Mouse (Mus musculus) limb, embryonic 14.5 days (tissue): ENCODE measurements around the gene Fmod. TPM values are rescaled to one million over a fixed set of nuclear protein-coding genes. Genes with fewer than 3 reads are reported as not detected.

Experiments
- ATAC-seq: fragments of 200-750 bp; cut with Nextera tagmentation; 2 replicates; pipeline ENCODE4 v1.8.0; 2017; ENCODE audit warnings: low read depth, moderate number of reproducible peaks, moderate TSS enrichment; ENCODE audit not compliant: low FRiP score
- DNase-seq: peaks from one replicate; pipeline ENCODE4 v3.0.0-alpha.2; 2015; ENCODE audit warnings: low spot score
- H3K27ac ChIP-seq: fragments of 300-500 bp; sonication (generic); replicated peaks from 2 replicates; pipeline ENCODE4 v1.5.1; 2014; ENCODE audit warnings: low read depth, mild to moderate bottlenecking, low read length, moderate library complexity, mixed read lengths
- H3K27me3 ChIP-seq: fragments of 300-500 bp; sonication (generic); 2 replicates; pipeline ENCODE4 v1.6.1; 2014; ENCODE audit warnings: low read length, mixed read lengths; ENCODE audit not compliant: control insufficient read depth, insufficient read depth
- H3K36me3 ChIP-seq: fragments of 300-500 bp; sonication (generic); 2 replicates; pipeline ENCODE4 v1.6.1; 2014; ENCODE audit warnings: mild to moderate bottlenecking, low read length, moderate library complexity, mixed read lengths; ENCODE audit not compliant: control insufficient read depth, insufficient read depth
- H3K4me1 ChIP-seq: fragments of 300-500 bp; sonication (generic); 2 replicates; pipeline ENCODE4 v1.6.1; 2014; ENCODE audit warnings: antibody characterized with exemption, low read length, mixed read lengths; ENCODE audit not compliant: control insufficient read depth, insufficient read depth
- H3K4me2 ChIP-seq: fragments of 300-500 bp; sonication (generic); replicated peaks from 2 replicates; pipeline ENCODE4 v1.6.1; 2014; ENCODE audit warnings: low read depth, mild to moderate bottlenecking, low read length, moderate library complexity; ENCODE audit not compliant: severe bottlenecking
- H3K4me3 ChIP-seq: fragments of 300-500 bp; sonication (generic); replicated peaks from 2 replicates; pipeline ENCODE4 v1.5.1; 2014; ENCODE audit warnings: low read length
- H3K9ac ChIP-seq: fragments of 300-500 bp; sonication (generic); 2 replicates; pipeline ENCODE4 v1.6.1; 2014; ENCODE audit warnings: mild to moderate bottlenecking, low read depth, low read length, moderate library complexity; ENCODE audit not compliant: severe bottlenecking
- H3K9me3 ChIP-seq: fragments of 300-500 bp; sonication (generic); 2 replicates; pipeline ENCODE4 v1.6.1; 2016; ENCODE audit warnings: low read length; ENCODE audit not compliant: control insufficient read depth
- POLR2A ChIP-seq: fragments of 200-500 bp; IDR thresholded peaks from 2 replicates; pipeline ENCODE4 v1.8.0; 2012; ENCODE audit warnings: inconsistent platforms, mild to moderate bottlenecking, moderate library complexity, borderline replicate concordance; ENCODE audit not compliant: insufficient read depth, insufficient read length; ENCODE audit errors: extremely low read depth
- WGBS: fragments of 180-500 bp; shearing (Covaris S2); extraction: QIAGEN DNeasy Blood & Tissue Kit; methylation state at CpG from one replicate; pipeline ENCODE4 v1.1.7; 2014; 5-methylcytosine and 5-hydroxymethylcytosine counted together
- polyA plus RNA-seq, 2 experiments: library from polyadenylated mRNA; depleted of rRNA in 1 of 2; stranded (reverse) in 1 of 2; unstranded in 1 of 2; fragments of >200 nt; fragmentation: Nextera tagmentation in 1 of 2; extraction: Ambion mirVana in 1 of 2; gene quantifications; 2 replicates each; pipeline versions ENCODE4 v1.2.1 to v1.2.3; 2012 to 2014

Gene Fmod
- polyA plus RNA-seq, 2 experiments: 75.1 to 86.7 TPM

DNA sequence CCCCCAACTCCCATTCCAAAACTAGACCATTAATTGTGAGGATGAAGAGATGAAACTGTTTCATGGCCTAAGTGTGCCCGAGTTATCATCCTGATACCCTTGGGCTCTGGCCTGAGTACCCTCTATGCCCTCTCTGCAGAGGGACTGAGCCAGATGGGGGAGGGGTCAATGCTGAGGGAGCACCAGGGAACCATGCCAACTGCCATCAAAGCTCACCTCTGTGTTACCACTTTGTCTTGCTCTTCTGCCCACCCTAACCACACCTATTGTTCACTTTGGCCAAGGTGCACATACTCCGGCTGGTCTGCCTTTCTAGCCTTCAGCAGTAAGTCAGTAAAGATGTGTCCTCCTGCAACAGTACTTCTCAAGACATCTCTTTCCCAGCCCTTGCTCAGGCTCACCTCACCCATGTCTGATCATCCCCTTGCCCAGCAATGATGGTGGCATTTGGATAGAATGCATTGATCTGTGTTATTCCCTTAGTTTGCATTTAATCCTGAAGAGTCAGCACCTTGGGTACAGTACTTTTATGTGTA, 27.3 kb downstream of the Fmod start:
- WGBS: 84% methylated on average over 2 of the region's 2 CpGs
- H3K4me1 ChIP-seq: peaks cover 65% of the 10 kb centered on the region
- no peaks in the 10 kb centered on the region for H3K36me3 ChIP-seq
- H3K4me3 ChIP-seq: no peak overlapping the region
- TF ChIP-seq POLR2A: no peak
- ATAC-seq: no peak
- DNase-seq: no peak
- no peak overlapping the region for H3K4me2 ChIP-seq
- H3K9ac ChIP-seq: no peak overlapping the region
- H3K27ac ChIP-seq: peak overlapping the region; percentile 95
- H3K9me3 ChIP-seq: no peaks in the 10 kb centered on the region
- no peaks in the 10 kb centered on the region for H3K27me3 ChIP-seq

DNA sequence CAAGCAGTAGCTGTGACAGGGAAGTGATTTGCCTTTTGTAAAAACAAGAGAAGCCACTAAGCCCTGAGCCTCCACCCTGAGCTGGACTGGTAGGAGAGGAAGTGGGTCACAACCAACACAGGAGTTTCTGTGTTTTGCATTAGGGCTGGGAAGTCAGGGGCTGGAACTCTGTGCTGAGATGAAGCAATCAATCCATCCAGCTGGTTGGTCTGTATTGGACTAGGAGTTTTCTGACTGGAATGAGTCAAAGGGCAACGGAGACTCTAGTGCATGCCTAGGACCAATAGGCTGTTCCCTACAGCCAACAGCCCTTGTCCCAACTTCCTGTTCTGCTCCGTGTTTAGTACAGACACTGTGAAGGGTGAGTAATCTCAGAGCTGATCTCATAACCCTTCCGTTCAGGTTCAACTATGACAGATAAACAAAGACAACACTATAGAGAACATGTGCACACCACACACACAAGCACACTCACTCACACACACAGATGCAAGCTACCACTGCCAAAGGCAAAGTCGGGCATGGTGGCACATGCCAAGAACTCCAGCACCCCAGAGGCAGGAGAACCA, 28.3 kb downstream of the Fmod start:
- no peak for TF ChIP-seq POLR2A
- Histone ChIP-seq H3K36me3 (no peaks in the 10 kb centered on the region), H3K9me3 (no peaks in the 10 kb centered on the region), H3K4me1 (peaks cover 57% of the 10 kb centered on the region), H3K27ac (no peak overlapping the region), H3K9ac (no peak overlapping the region), H3K27me3 (no peaks in the 10 kb centered on the region), H3K4me2 (no peak overlapping the region), H3K4me3 (no peak overlapping the region)
- WGBS: 69% methylated on average over 4 of the region's 4 CpGs
- no peak for DNase-seq
- ATAC-seq: no peak

DNA sequence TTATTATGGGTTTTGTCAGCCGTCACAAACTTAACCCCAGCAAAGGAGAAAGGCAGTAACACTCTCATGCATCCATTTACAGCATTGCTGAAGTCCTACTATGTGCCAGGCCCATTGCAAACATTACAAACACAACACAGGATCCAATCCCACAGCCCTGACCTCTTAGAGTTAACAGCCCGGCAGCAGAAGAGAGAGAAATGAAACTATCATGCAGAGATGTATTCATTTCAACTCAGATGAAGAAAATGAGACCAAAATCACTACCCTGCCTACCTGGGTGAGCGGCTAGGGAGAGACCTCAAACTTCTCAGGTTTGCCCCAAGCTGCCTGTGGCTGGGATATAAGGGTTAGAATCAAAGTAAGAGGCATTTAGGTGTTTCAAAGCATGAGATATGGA, 29.5 kb downstream of the Fmod start:
- TF ChIP-seq POLR2A: no peak
- DNase-seq: no peak
- H3K4me1 ChIP-seq: peaks cover 51% of the 10 kb centered on the region
- no peaks in the 10 kb centered on the region for H3K27me3 ChIP-seq
- no peak overlapping the region for H3K4me2 ChIP-seq
- no peak overlapping the region for H3K4me3 ChIP-seq
- WGBS: 45% methylated on average over 3 of the region's 3 CpGs
- no peak for ATAC-seq
- H3K9ac ChIP-seq: no peak overlapping the region
- H3K27ac ChIP-seq: 0 out of 2 replicates have a peak overlapping the region, but pooled peaks have one; percentile 38
- no peaks in the 10 kb centered on the region for H3K9me3 ChIP-seq
- H3K36me3 ChIP-seq: no peaks in the 10 kb centered on the region

DNA sequence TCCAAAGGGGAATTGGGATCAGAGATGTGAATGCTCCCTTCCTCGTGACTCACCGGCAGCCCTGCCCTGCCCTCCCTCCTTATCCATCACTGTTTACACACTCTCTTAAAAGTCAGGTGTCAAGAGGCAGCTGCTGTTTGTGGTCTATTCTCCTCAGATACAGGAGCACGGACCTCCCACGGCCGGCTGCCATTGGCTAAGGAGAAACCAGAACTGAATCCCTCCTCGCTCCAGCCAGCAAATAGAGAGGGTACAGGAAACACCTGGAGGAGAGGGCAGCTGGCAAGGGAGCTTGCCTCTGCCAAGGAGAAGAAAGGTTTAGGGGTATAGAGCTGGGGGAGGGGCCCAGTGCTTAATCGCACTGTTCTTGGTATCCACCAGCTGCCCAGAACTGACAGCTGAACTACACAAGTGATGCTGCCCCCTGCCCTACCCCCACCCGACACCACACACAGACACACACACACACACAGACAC, 30.1 kb downstream of the Fmod start:
- Histone ChIP-seq H3K9me3 (no peaks in the 10 kb centered on the region), H3K27ac (peak overlapping the region; percentile 38; the same call in 1 of the 2 replicates), H3K36me3 (no peaks in the 10 kb centered on the region), H3K4me1 (peaks cover 45% of the 10 kb centered on the region), H3K4me2 (no peak overlapping the region; the same call in 1 of the 2 replicates), H3K4me3 (no peak overlapping the region), H3K27me3 (no peaks in the 10 kb centered on the region), H3K9ac (no peak overlapping the region)
- no peak for TF ChIP-seq POLR2A
- DNase-seq (peak; percentile 70), ATAC-seq (peak; percentile 61)
- 10% methylated on average over 8 of the region's 8 CpGs for WGBS

GRCm38 (mm10) chr1:134070099-134070669, 33.1 kb downstream of the Fmod start:
- TF ChIP-seq POLR2A: no peak
- H3K9ac ChIP-seq: no peak overlapping the region
- peaks cover 36% of the 10 kb centered on the region for H3K4me1 ChIP-seq
- no peaks in the 10 kb centered on the region for H3K9me3 ChIP-seq
- no peak overlapping the region for H3K4me3 ChIP-seq
- ATAC-seq: no peak
- H3K27me3 ChIP-seq: no peaks in the 10 kb centered on the region
- WGBS: 67% methylated on average over 8 of the region's 8 CpGs
- H3K27ac ChIP-seq: no peak overlapping the region
- peaks cover 5% of the 10 kb centered on the region; the same call in 1 of the 2 replicates for H3K36me3 ChIP-seq
- no peak for DNase-seq
- H3K4me2 ChIP-seq: no peak overlapping the region
